22 mouse cellular contexts compared by ENCODE assay signal in genomic region chr8:125818796-125819195, GRCm38 (mm10).
DNase-seq lines count a peak whose midpoint lies in the region; ATAC-seq lines count a peak whose summit lies in the region.
"Had no signal": no experiment of that assay in that cellular context is flagged by ENCODE, and none has a peak within 500 bp of the region (broad histone marks: within the 10 kb centered on the region; RNA-seq: fewer than 3 reads in every experiment).

No protein-coding gene starts in this region.

- DNase-seq in adrenal gland, postnatal 25 days, result peak; percentile 8
- no peak for DNase-seq in adrenal gland, adult 8-10 months
- peak; percentile 22 for DNase-seq in kidney, postnatal 10 days
- DNase-seq in kidney, adult 8-10 months, result no peak
- no peak for DNase-seq in hindbrain, embryonic 14.5 days (ENCODE audit: low spot score)
- no peak for DNase-seq in cerebellum, postnatal 4 days (ENCODE audit: low spot score in 2 of 2)
- DNase-seq: cerebellum, adult 11-12 months; gastrocnemius, adult 2 months; heart, postnatal 4 days; liver; lung, postnatal 36 days; midbrain, embryonic 14.5 days; right cerebral cortex, postnatal 14 days had no signal

- no peak overlapping the region for H3K4me3 ChIP-seq in hindbrain, embryonic 12.5 days
- H3K4me3 ChIP-seq in hindbrain, embryonic 16.5 days (ENCODE audit: low read length), result no peak overlapping the region
- H3K4me3 ChIP-seq in hindbrain, embryonic 14.5 days (replicated peaks; ENCODE audit: low read length), result no peak overlapping the region
- H3K4me3 ChIP-seq: gastrocnemius, adult 2 months; intestine, embryonic 15.5 days; limb, embryonic 10.5 days; liver, embryonic 15.5 days; lung, embryonic 15.5 days; megakaryocyte, embryonic 14.5 days had no signal

- H3K9me3 ChIP-seq in hindbrain, embryonic 12.5 days (replicated peaks), result peaks cover 10% of the 10 kb centered on the region
- H3K9me3 ChIP-seq in hindbrain, embryonic 16.5 days (ENCODE audit: control insufficient read depth, low read length), result peaks cover 3% of the 10 kb centered on the region; the same call in 1 of the 2 replicates
- no peaks in the 10 kb centered on the region; the same call in 1 of the 2 replicates for H3K9me3 ChIP-seq in hindbrain, embryonic 14.5 days (ENCODE audit: control insufficient read depth, low read length)
- H3K9me3 ChIP-seq: intestine, embryonic 15.5 days; limb, embryonic 10.5 days; liver, embryonic 15.5 days; lung, embryonic 15.5 days had no signal

- WGBS in hindbrain, embryonic 12.5 days, result 63% methylated on average over 9 of the region's 9 CpGs
- 53% methylated on average over 9 of the region's 9 CpGs for WGBS in hindbrain, embryonic 16.5 days
- 60% methylated on average over 9 of the region's 9 CpGs for WGBS in hindbrain, embryonic 14.5 days

- H3K36me3 ChIP-seq in hindbrain, embryonic 12.5 days, result peaks cover 18% of the 10 kb centered on the region
- H3K36me3 ChIP-seq in hindbrain, embryonic 16.5 days (ENCODE audit: control insufficient read depth, insufficient read depth, low read length), result peaks cover 22% of the 10 kb centered on the region
- H3K36me3 ChIP-seq in hindbrain, embryonic 14.5 days (replicated peaks; ENCODE audit: control insufficient read depth, insufficient read depth), result peaks cover 23% of the 10 kb centered on the region
- H3K36me3 ChIP-seq: intestine, embryonic 15.5 days; limb, embryonic 10.5 days; liver, embryonic 15.5 days; lung, embryonic 15.5 days had no signal

- no peak overlapping the region for H3K4me2 ChIP-seq in hindbrain, embryonic 12.5 days (replicated peaks)
- H3K4me2 ChIP-seq in hindbrain, embryonic 16.5 days (ENCODE audit: low read length), result no peak overlapping the region
- H3K4me2 ChIP-seq in hindbrain, embryonic 14.5 days (replicated peaks), result no peak overlapping the region
- H3K4me2 ChIP-seq: intestine, embryonic 15.5 days; liver, embryonic 15.5 days; lung, embryonic 15.5 days had no signal

- 0 out of 2 replicates have a peak, but pooled peaks cover 7% of the 10 kb centered on the region for H3K4me1 ChIP-seq in hindbrain, embryonic 12.5 days
- peaks cover 6% of the 10 kb centered on the region; the same call in 1 of the 2 replicates for H3K4me1 ChIP-seq in hindbrain, embryonic 16.5 days (ENCODE audit: control insufficient read depth, insufficient read depth, low read depth, low read length)
- peaks cover 3% of the 10 kb centered on the region; the same call in 1 of the 2 replicates for H3K4me1 ChIP-seq in hindbrain, embryonic 14.5 days (replicated peaks; ENCODE audit: control insufficient read depth, insufficient read depth, low read length)
- H3K4me1 ChIP-seq: intestine, embryonic 15.5 days; liver, embryonic 15.5 days; megakaryocyte, embryonic 14.5 days had no signal

- no peak overlapping the region for H3K9ac ChIP-seq in hindbrain, embryonic 12.5 days
- H3K9ac ChIP-seq in hindbrain, embryonic 16.5 days (ENCODE audit: low read depth, low read length), result no peak overlapping the region
- 0 out of 2 replicates have a peak overlapping the region, but pooled peaks have one; percentile 8 for H3K9ac ChIP-seq in hindbrain, embryonic 14.5 days
- H3K9ac ChIP-seq: intestine, embryonic 15.5 days; liver, embryonic 15.5 days; lung, embryonic 15.5 days had no signal

- peak; percentile 35; the same call in 1 of the 2 replicates for ATAC-seq in hindbrain, embryonic 12.5 days (ENCODE audit: low FRiP score)
- no peak for ATAC-seq in hindbrain, embryonic 16.5 days
- no peak for ATAC-seq in hindbrain, embryonic 14.5 days (ENCODE audit: low FRiP score)
- ATAC-seq: CD4-positive, CD25-positive, alpha-beta regulatory T cell, adult 4 months; intestine, embryonic 15.5 days had no signal

- H3K27ac ChIP-seq in hindbrain, embryonic 12.5 days, result no peak overlapping the region
- no peak overlapping the region for H3K27ac ChIP-seq in hindbrain, embryonic 16.5 days (ENCODE audit: low read depth, low read length)
- no peak overlapping the region for H3K27ac ChIP-seq in hindbrain, embryonic 14.5 days
- H3K27ac ChIP-seq: gastrocnemius, adult 2 months; intestine, embryonic 15.5 days; limb, embryonic 10.5 days; liver, embryonic 15.5 days; lung, embryonic 15.5 days; stomach, postnatal 0 days had no signal

- H3K27me3 ChIP-seq in hindbrain, embryonic 12.5 days, result no peaks in the 10 kb centered on the region
- H3K27me3 ChIP-seq in hindbrain, embryonic 16.5 days (replicated peaks; ENCODE audit: control insufficient read depth, insufficient read depth, low read length), result no peaks in the 10 kb centered on the region
- H3K27me3 ChIP-seq in hindbrain, embryonic 14.5 days (ENCODE audit: control insufficient read depth, insufficient read depth, low read length), result no peaks in the 10 kb centered on the region
- H3K27me3 ChIP-seq: intestine, embryonic 15.5 days; liver, embryonic 15.5 days; lung, embryonic 15.5 days had no signal

Comparison
In these comparisons a context has a peak if more than half of its experiments do, and no peak if none do; other contexts are left out.
1. DNase-seq: peak in adrenal gland, postnatal 25 days (single experiment) and kidney, postnatal 10 days (single experiment); none in adrenal gland, adult 8-10 months (single experiment), kidney, adult 8-10 months (0 of 2), hindbrain, embryonic 14.5 days (single experiment) and cerebellum, postnatal 4 days (0 of 2).